Mouse (Mus musculus) thymus, adult 2 months (tissue): ENCODE data around the gene Mbtd1.

Experiments used
- CTCF ChIP-seq: fragments of 200-500 bp; IDR thresholded peaks from 2 replicates; pipeline ENCODE4 v1.5.1; 2012; ENCODE audit warnings: mild to moderate bottlenecking, control low read depth, low read length, moderate library complexity, borderline replicate concordance; ENCODE audit not compliant: control insufficient read depth, poor library complexity, insufficient read depth; ENCODE audit errors: extremely low read depth
- POLR2A ChIP-seq: fragments of 200-500 bp; IDR thresholded peaks from 2 replicates; pipeline ENCODE4 v1.6.1; 2012; ENCODE audit warnings: mild to moderate bottlenecking, low read length, control low read depth, moderate library complexity; ENCODE audit not compliant: control insufficient read depth, poor library complexity, insufficient read depth; ENCODE audit errors: extremely low read depth

GRCm38 (mm10) chr11:93968848-93969128 lies 83.1 kb downstream of the Mbtd1 start:
- no peak for TF ChIP-seq CTCF
- no peak for TF ChIP-seq POLR2A
